Mouse (Mus musculus): ENCODE measurements around the gene Ubl4a.
"Not testable (repeated sequence)": the region's sequence is repeated elsewhere in the genome, so short reads cannot be mapped to it uniquely, and the experiment has no call there.

Gene Ubl4a

GRCm38 (mm10) chrX:74372888-74373549, at the start of gene Ubl4a, which contains the start of gene Slc10a3:
TSS of gene Ubl4a (minus strand) at chrX:74373218.
TSS of gene Slc10a3 (minus strand) at chrX:74373349.
- DNase-seq (ENCODE audit: low read depth, low spot score), result peak; percentile 86

GRCm38 (mm10) chrX:74413377-74413776, 40.4 kb upstream of the Ubl4a start:
- peak; percentile 78 for DNase-seq (ENCODE audit: low read depth, low spot score)

GRCm38 (mm10) chrX:74408340-74408739, 35.3 kb upstream of the Ubl4a start:
- no peak for DNase-seq (ENCODE audit: low read depth, low spot score)

GRCm38 (mm10) chrX:74400136-74400535, 27.1 kb upstream of the Ubl4a start:
- DNase-seq (ENCODE audit: low read depth, low spot score), result no peak

- DNase-seq (ENCODE audit: low read depth, low spot score), result peak; percentile 85
Observed at GRCm38 (mm10) chrX:74392535-74393443, 19.8 kb upstream of the Ubl4a start, which contains the start of the genes Fam3a and Ikbkg. TSS of gene Fam3a (minus strand) at chrX:74393272. TSS of gene Ikbkg (plus strand) at chrX:74393290.

- DNase-seq (ENCODE audit: low read depth, low spot score), result no peak
Observed at GRCm38 (mm10) chrX:74388153-74388552, 15.1 kb upstream of the Ubl4a start.

- DNase-seq (ENCODE audit: low read depth, low spot score), result no peak
Observed at GRCm38 (mm10) chrX:74384451-74384850, 11.4 kb upstream of the Ubl4a start.

GRCm38 (mm10) chrX:74368209-74368909, 4.7 kb downstream of the Ubl4a start:
- peak; percentile 32 for DNase-seq (ENCODE audit: low read depth, low spot score)

- DNase-seq (ENCODE audit: low read depth, low spot score), result no peak
Observed at GRCm38 (mm10) chrX:74367512-74367911, 5.5 kb downstream of the Ubl4a start.

GRCm38 (mm10) chrX:74359171-74359570, 13.8 kb downstream of the Ubl4a start:
- DNase-seq (ENCODE audit: low read depth, low spot score), result no peak

- not testable (repeated sequence) for DNase-seq (ENCODE audit: low read depth, low spot score)
Observed at GRCm38 (mm10) chrX:74357069-74357468, 15.9 kb downstream of the Ubl4a start.

GRCm38 (mm10) chrX:74353467-74353770, 19.6 kb downstream of the Ubl4a start, which contains the start of gene Lage3:
TSS of gene Lage3 (minus strand) at chrX:74353618.
- DNase-seq (ENCODE audit: low read depth, low spot score), result peak; percentile 60

GRCm38 (mm10) chrX:74352645-74353466, 20.2 kb downstream of the Ubl4a start:
- no peak for DNase-seq (ENCODE audit: low read depth, low spot score)

- DNase-seq (ENCODE audit: low read depth, low spot score), result no peak
Observed at GRCm38 (mm10) chrX:74330166-74330930, 42.7 kb downstream of the Ubl4a start.

GRCm38 (mm10) chrX:74329215-74329671, 43.8 kb downstream of the Ubl4a start:
- no peak for DNase-seq (ENCODE audit: low read depth, low spot score)

- peak; percentile 69 for DNase-seq (ENCODE audit: low read depth, low spot score)
Observed at GRCm38 (mm10) chrX:74328725-74329161, 44.3 kb downstream of the Ubl4a start, which contains the start of gene Plxna3. TSS of gene Plxna3 (plus strand) at chrX:74329066.

All from forelimb bud, embryonic 11.5 days (tissue).